In genomic region chr1:85742916-85743505, GRCm38 (mm10) we compare ENCODE assay signal across 13 mouse cellular contexts. TPM values are rescaled to one million over a fixed set of nuclear protein-coding genes. Genes with fewer than 3 reads are reported as not detected.
DNase-seq lines count a peak whose midpoint lies in the region; ATAC-seq lines count a peak whose summit lies in the region.
"Had no signal": no experiment of that assay in that cellular context is flagged by ENCODE, and none has a peak within 500 bp of the region (broad histone marks: within the 10 kb centered on the region; RNA-seq: fewer than 3 reads in every experiment).

No protein-coding gene starts in this region.

- no peak overlapping the region for H3K9ac ChIP-seq in forebrain, embryonic 16.5 days (replicated peaks; ENCODE audit: low read depth, low read length)
- H3K9ac ChIP-seq in embryonic facial prominence, embryonic 15.5 days: no peak overlapping the region
- no peak overlapping the region for H3K9ac ChIP-seq in midbrain, embryonic 12.5 days (replicated peaks)

- no peaks in the 10 kb centered on the region for H3K27me3 ChIP-seq in forebrain, embryonic 10.5 days (ENCODE audit: poor library complexity, severe bottlenecking)
- no peaks in the 10 kb centered on the region for H3K27me3 ChIP-seq in forebrain, embryonic 16.5 days (replicated peaks; ENCODE audit: control insufficient read depth, insufficient read depth, low read length)
- no peaks in the 10 kb centered on the region for H3K27me3 ChIP-seq in embryonic facial prominence, embryonic 15.5 days
- no peaks in the 10 kb centered on the region for H3K27me3 ChIP-seq in midbrain, embryonic 12.5 days

- no peak; the same call in 1 of the 2 replicates for ATAC-seq in forebrain, embryonic 16.5 days
- ATAC-seq in embryonic facial prominence, embryonic 15.5 days (ENCODE audit: insufficient number of reproducible peaks, low FRiP score, low TSS enrichment, low read depth): no peak
- peak; percentile 88 for ATAC-seq in midbrain, embryonic 12.5 days (ENCODE audit: low FRiP score, low read depth)

- H3K4me3 ChIP-seq in forebrain, embryonic 10.5 days: no peak overlapping the region
- no peak overlapping the region for H3K4me3 ChIP-seq in forebrain, embryonic 16.5 days (replicated peaks; ENCODE audit: low read length)
- H3K4me3 ChIP-seq in embryonic facial prominence, embryonic 15.5 days (replicated peaks): no peak overlapping the region
- no peak overlapping the region for H3K4me3 ChIP-seq in midbrain, embryonic 12.5 days

- H3K27ac ChIP-seq in forebrain, embryonic 10.5 days: peak overlapping the region; percentile 75
- no peak overlapping the region for H3K27ac ChIP-seq in forebrain, embryonic 16.5 days (ENCODE audit: low read length)
- H3K27ac ChIP-seq in embryonic facial prominence, embryonic 15.5 days (replicated peaks): peak overlapping the region; percentile 65
- H3K27ac ChIP-seq in midbrain, embryonic 12.5 days (replicated peaks): no peak overlapping the region; the same call in 1 of the 2 replicates

- H3K4me1 ChIP-seq in forebrain, embryonic 10.5 days: peaks cover 17% of the 10 kb centered on the region
- H3K4me1 ChIP-seq in forebrain, embryonic 16.5 days (replicated peaks; ENCODE audit: control insufficient read depth, insufficient read depth, low read length): 0 out of 2 replicates have a peak, but pooled peaks cover 2% of the 10 kb centered on the region
- peaks cover 10% of the 10 kb centered on the region; the same call in 1 of the 2 replicates for H3K4me1 ChIP-seq in embryonic facial prominence, embryonic 15.5 days
- H3K4me1 ChIP-seq in midbrain, embryonic 12.5 days: peaks cover 14% of the 10 kb centered on the region

- H3K4me2 ChIP-seq in forebrain, embryonic 16.5 days (ENCODE audit: low read length): no peak overlapping the region
- no peak overlapping the region for H3K4me2 ChIP-seq in embryonic facial prominence, embryonic 15.5 days (replicated peaks)
- H3K4me2 ChIP-seq in midbrain, embryonic 12.5 days (replicated peaks): no peak overlapping the region
- H3K4me2 ChIP-seq: heart, embryonic 11.5 days; liver, embryonic 11.5 days had no signal

- H3K9me3 ChIP-seq in forebrain, embryonic 10.5 days: peaks cover 5% of the 10 kb centered on the region; the same call in 1 of the 2 replicates
- H3K9me3 ChIP-seq in forebrain, embryonic 16.5 days (ENCODE audit: control insufficient read depth, low read length): no peaks in the 10 kb centered on the region
- no peaks in the 10 kb centered on the region for H3K9me3 ChIP-seq in embryonic facial prominence, embryonic 15.5 days (replicated peaks)
- H3K9me3 ChIP-seq in midbrain, embryonic 12.5 days: peaks cover 5% of the 10 kb centered on the region; the same call in 1 of the 2 replicates
- H3K9me3 ChIP-seq: G1E had no signal

- no peaks in the 10 kb centered on the region for H3K36me3 ChIP-seq in forebrain, embryonic 10.5 days (replicated peaks)
- H3K36me3 ChIP-seq in forebrain, embryonic 16.5 days (ENCODE audit: control insufficient read depth, insufficient read depth): no peaks in the 10 kb centered on the region
- no peaks in the 10 kb centered on the region for H3K36me3 ChIP-seq in embryonic facial prominence, embryonic 15.5 days
- no peaks in the 10 kb centered on the region for H3K36me3 ChIP-seq in midbrain, embryonic 12.5 days
- H3K36me3 ChIP-seq: G1E had no signal

- WGBS in forebrain, embryonic 10.5 days: 22% methylated on average over 2 of the region's 2 CpGs
- 7% methylated on average over 2 of the region's 2 CpGs for WGBS in forebrain, embryonic 16.5 days
- WGBS in embryonic facial prominence, embryonic 15.5 days: 5% methylated on average over 2 of the region's 2 CpGs
- 14% methylated on average over 2 of the region's 2 CpGs for WGBS in midbrain, embryonic 12.5 days

- DNase-seq in forebrain, embryonic 10.5 days (ENCODE audit: extremely low spot score, low spot score): no peak
- peak; percentile 23 for DNase-seq in 3T3-L1 (ENCODE audit: low read depth, low spot score)
- DNase-seq in cerebellum, adult 11-12 months: no peak
- no peak for DNase-seq in cerebellum, adult 9-10 months
- DNase-seq in B cell, adult 2 months: no peak
- DNase-seq: kidney, adult 18-20 months; right cerebral cortex, postnatal 25 days had no signal

RNA-seq across cellular contexts. Expression of gene A630001G21Rik, which starts 35.4 kb away (rescaled TPM):
- 0.51 and 0.65 TPM in 2 replicates for polyA plus RNA-seq in forebrain, embryonic 10.5 days (2016; fragmentation: Nextera tagmentation; extraction: Ambion mirVana)
- 0.32 and 0.81 TPM in 2 replicates for polyA plus RNA-seq in forebrain, embryonic 16.5 days (2015; fragmentation: Nextera tagmentation; extraction: Ambion mirVana)
- 1.6 and 1.7 TPM in 2 replicates for polyA plus RNA-seq in embryonic facial prominence, embryonic 15.5 days (2015; fragmentation: Nextera tagmentation; extraction: Ambion mirVana)
- 0.72 and 1.1 TPM in 2 replicates for polyA plus RNA-seq in midbrain, embryonic 12.5 days (2016; fragmentation: Nextera tagmentation; extraction: Ambion mirVana)
- polyA plus RNA-seq: G1E had no signal

RNA-seq across cellular contexts. Expression of gene Cab39, which starts 50.2 kb away (rescaled TPM):
- 34.0 TPM in 2 replicates for polyA plus RNA-seq in forebrain, embryonic 10.5 days (2016; fragmentation: Nextera tagmentation; extraction: Ambion mirVana)
- 47.1 and 50.2 TPM in 2 replicates for polyA plus RNA-seq in forebrain, embryonic 16.5 days (2015; fragmentation: Nextera tagmentation; extraction: Ambion mirVana)
- 30.3 and 31.3 TPM in 2 replicates for polyA plus RNA-seq in embryonic facial prominence, embryonic 15.5 days (2015; fragmentation: Nextera tagmentation; extraction: Ambion mirVana)
- polyA plus RNA-seq in midbrain, embryonic 12.5 days (2016; fragmentation: Nextera tagmentation; extraction: Ambion mirVana): 69.2 and 79.9 TPM in 2 replicates

Comparison
In these comparisons a context has a peak if more than half of its experiments do, and no peak if none do; other contexts are left out.
1. H3K27ac ChIP-seq: peak in forebrain, embryonic 10.5 days (single experiment) and embryonic facial prominence, embryonic 15.5 days (single experiment); none in forebrain, embryonic 16.5 days (single experiment) and midbrain, embryonic 12.5 days (single experiment).